Mouse (Mus musculus) frontal cortex, postnatal 36 days (tissue): ENCODE data around the gene Slc22a17.

Experiments
- DNase-seq, 2 experiments: peaks; one replicate each; pipeline ENCODE4 v3.0.0; 2022; ENCODE audit warnings: low spot score in 2 of 2

The Slc22a17 gene

DNA sequence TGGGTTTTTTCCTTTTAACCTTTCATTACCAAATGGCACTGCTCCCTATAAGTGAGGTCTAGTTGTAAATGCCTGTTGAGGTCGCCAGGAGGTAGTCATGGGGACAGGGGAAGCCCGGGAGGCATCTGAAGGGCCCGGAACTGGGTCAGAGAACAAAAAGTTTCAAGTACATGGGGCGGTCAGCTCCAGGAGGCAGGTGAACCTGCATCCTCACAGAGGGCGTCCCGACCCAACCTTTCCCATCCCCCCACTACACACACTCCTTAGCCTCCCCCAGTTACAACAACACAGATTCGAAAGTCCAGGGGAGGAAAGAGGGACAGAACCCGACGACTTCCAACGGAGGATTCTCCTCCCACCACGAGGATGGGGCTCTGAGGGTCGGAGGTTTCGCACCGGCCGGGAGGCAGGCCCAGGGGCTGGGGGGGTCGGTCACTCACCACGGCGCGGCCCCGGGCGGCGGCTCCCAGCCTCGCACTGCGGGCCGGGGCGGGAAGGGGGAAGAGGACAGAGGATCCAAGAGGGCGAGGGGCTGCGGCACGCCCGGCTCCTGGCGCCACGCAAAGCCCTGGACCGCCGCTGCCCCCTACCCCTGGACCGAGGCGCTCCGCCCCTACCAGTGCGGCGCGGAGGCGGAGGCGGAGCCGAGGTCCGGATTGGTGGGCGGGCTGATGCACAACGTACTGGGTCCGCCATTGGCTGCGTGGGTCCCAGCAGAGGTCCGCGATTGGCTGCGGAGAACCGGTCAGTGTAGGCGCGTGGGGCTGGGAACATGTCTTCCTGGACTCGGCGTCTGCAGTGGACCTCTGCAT lies 49.2 kb downstream of the Slc22a17 start:
- peak; percentile 91 to 93 for DNase-seq

DNA sequence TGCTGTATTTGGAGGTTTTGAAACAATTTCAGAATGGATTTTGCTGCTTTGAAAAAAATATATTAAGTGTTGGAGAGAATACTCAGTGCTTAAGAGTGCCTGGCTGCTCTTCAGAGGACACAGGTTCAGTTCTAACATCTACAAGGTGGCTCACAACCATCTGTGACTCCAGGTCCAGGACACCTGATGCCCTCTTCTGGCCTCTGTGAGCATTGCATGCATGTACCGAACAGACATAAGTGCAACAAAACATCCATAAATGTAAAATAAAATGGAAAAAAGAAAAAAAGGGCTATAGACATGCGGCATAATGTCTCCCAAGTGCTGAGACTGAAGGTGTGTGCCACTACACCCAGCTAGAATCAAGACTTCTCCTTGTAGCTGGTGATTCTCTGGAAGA lies 52.4 kb downstream of the Slc22a17 start:
- peak; percentile 48 to 77 for DNase-seq

DNA sequence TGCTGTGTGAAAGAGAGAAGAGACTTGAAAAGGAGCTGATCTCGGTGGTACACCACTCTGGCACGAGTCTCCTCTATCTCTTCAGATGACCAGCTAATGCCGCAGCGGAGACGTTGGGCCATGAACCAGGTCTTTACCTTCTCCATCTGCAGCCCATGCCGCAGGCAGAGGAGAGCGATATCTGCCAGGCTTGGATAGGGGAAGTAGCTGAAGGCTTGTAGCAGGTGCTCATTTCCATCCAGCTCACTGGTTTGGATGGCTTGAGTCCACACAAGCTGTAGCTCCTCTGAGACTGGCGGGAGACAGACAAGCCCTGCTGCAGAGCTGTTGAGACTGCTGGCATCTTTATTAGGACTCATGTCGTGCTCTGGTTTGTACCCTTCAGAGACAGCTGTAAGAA lies 55.0 kb downstream of the Slc22a17 start:
- DNase-seq: no peak

DNA sequence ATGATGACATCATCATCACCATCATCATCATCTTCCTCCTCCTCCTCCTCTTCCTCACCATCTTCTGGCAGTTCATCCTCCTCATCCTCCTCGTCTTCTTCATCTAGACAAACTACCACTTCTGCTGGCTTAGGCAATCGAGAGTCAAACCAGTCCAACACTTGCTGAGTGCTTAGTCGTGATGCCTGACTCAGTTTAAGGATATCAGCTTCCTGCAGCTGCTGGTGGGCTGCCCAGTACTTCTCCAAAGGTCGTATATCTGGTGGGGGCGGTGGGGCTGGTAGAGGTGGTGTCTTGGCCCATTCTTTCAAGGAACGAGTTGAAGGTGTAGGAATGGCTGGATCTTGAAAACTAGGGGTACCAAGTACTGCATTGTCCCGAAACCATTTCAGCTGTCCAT lies 56.2 kb downstream of the Slc22a17 start:
- DNase-seq: no peak
